Mouse (Mus musculus): ENCODE measurements around the gene Gna14. TPM values are rescaled to one million over a fixed set of nuclear protein-coding genes. Genes with fewer than 3 reads are reported as not detected.

Gene Gna14
- polyA plus RNA-seq (2012; rRNA removed), result 0.95 and 1.9 TPM in 2 replicates

DNA sequence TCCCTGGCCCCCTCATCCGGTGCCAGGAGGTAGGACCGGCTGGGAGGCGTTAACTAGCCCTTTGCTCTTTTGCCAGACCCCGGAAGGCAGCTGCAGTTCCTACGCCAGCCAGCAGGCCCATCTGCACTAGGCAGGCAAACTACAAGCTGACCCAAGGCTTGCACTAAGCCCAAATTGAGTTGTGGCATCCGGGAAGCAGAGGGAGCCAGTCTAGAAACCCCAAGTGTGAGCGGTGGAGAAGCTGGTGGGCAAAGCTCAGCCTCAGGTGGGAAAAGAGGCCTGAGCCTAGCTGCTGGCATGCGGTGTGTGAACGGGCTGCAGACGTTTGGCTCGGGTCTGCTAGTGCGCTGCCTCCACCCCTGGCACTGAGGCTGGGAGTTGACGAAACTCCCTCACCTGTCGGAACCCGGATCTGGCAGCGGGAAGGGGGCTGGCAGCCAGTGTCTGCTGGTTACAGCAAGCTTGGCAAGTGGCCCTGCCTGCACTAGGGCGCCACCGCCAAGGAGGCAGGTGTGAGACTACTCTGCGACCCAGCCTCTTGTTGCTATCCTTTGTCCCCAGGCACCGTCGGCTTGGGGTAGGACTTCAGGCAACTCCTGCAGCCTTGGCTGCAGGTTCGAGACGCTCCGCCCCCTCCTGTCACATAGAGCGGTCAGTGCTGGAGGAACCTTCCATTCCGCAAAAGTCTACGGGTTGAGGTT, at the start of gene Gna14:
Gene Gna14 (plus strand): TSS at position 232 of the 701 bp plus-strand sequence.
- WGBS, result under 1% methylated on average over 27 of the region's 27 CpGs

DNA sequence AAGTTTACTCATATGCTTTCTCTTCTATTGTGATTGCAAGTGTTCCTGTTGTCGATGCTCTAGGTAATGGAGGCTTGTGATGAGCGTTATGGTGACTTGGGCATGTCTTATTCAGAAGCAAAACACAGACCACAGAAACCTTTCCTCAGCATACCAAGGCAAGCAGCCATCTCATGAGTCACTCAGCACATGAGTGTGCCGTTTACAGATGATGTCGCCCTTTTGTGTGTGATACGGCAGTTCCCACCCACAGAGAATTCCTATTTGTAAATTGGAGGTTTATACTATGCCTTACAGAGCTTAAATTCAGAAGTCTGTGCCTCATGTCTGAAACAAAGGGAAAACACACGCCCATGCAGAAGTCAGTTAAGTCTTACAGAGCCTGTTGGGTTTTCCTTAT, 49.0 kb upstream of the Gna14 start:
- 68% methylated on average over 6 of the region's 6 CpGs for WGBS
- no peak for DNase-seq (ENCODE audit: low read depth, low spot score)

More for the DNA sequence above, at the start of gene Gna14:
- peak; percentile 52 for DNase-seq (ENCODE audit: low read depth, low spot score)

DNA sequence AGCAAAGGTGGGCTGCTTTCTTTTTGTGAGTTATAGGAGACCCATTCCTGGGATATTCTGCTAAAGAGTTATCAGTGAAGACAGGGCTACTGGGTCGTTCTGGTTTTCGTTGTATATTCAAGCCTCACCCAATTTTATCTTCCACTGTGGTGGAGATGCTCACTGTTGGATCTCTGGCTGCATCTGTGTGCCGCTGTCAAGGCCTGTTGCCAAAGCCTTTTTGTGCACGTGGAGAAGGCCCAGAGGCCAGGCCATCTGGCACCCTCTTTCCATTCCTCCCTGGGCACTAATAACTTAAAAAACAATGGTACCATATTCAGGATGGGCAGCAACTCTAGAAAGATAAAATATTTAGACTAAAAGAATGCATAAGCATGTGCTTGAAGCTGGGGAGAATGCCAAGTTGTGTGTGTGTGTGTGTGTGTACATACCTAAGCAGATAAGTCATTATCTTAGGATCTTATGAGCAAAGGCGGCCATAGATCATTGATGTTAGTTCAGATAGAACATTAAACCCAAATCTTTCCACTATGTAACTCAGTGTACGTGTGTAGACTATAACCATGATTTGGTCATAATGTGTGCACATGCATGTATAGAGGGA, 45.3 kb upstream of the Gna14 start:
- WGBS, result 83% methylated on average over 6 of the region's 6 CpGs
- DNase-seq (ENCODE audit: low read depth, low spot score), result no peak

DNA sequence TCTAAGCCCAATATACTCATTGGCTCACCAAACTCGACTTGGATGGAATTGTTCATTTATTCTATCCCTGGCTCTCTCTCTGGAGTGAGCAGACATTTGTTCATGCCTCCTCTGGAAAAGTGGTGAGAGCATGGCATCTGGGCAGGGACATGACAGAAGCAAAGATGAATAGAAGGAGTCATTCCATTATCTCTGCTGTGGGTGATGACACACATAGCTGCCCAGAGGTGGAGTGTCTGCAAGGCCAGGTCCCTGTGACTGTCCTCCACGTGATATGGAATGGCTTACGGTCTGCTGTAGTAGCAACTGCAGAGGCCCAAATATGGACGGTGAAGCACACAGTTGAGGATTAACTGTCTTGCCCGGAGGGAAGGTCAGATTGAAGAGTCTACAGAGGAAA, 41.2 kb upstream of the Gna14 start:
- DNase-seq (ENCODE audit: low read depth, low spot score), result no peak
- WGBS, result 82% methylated on average over 5 of the region's 5 CpGs

DNA sequence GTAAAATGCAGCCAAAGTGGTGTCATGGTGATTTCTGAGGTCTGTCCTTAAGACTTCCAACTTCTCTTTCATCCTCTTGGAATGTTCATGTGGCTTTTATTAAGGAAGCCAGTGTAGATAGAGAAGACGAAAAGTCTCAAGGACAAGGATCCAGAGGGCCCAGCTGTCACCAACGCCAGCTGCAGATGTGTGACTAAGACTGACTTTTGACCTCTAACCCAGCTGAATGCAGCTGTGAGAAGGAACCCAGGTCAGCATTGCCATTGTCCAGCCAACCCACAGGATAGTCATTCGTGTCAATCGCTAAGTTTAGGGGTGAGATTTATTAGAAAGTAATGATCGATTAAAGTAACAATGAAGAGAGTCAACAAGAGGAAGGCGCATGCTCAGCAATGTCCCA, 32.5 kb upstream of the Gna14 start:
- WGBS, result 60% methylated on average over 6 of the region's 6 CpGs
- no peak for DNase-seq (ENCODE audit: low read depth, low spot score)

DNA sequence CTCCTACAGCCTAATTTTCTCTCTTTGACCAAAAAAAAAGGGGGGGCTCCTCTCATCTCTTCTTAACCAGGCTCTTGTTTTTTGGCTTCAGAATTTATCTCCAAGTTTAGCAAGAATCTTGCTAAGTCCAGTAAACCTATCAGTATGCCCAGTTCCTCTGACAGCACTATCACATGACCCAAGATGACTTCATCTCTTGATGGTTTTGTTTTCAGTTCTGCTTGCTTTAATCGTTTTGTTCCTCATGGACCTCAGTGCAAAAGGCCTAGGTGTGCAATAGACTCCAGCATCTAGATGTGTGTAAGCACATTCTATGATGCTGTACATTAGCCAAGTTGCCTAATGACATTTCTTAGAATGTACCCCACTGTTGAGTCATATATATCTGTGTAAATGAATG, 27.8 kb upstream of the Gna14 start:
- 59% methylated on average over 1 of the region's 1 CpGs for WGBS
- DNase-seq (ENCODE audit: low read depth, low spot score), result no peak

DNA sequence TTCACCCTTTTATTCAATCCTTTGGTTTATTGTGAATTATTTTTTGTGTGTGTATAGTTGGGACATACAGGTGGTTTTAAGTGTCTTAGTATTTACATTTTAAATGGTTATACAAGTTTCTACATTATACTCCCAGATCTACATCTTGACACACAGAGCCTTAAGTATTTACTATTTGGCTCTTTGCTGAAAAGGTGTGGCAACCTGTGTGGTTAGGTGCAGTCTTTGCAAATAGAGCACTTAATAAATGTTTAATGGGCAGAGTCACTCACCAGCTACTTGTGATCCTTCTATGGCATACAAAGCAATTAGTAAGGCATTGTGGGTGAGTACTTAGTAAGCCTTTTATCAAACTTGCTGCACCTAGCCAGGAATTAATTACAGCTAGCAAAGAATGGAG, 24.3 kb upstream of the Gna14 start:
- no peak for DNase-seq (ENCODE audit: low read depth, low spot score)

DNA sequence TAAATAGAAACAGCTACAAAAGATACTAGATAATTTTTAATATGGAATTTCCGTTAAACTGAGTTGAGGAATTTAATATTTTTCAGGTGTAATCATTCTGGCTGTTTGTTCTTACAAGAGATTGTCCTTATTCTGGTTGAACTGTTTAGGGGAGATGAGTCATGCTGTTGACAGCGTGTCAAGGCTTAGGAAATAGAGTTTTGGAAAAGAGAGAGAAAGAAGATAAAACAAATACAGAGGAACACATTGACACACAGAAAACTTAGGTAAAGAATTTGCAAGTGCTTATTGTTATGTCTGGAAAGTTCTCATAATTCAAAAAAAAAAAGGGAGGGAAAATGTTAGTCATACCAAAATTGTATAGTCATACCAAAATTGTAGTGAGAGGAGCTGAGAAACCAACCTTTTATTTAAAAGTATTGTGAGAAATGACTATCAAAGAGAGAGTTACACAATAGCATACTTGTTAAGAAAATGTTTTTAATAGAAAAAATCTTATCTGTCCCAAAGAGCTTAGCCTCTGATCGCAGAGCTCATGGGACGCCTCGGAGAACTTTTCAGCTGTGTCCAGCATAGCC, 17.4 kb upstream of the Gna14 start:
- no peak for DNase-seq (ENCODE audit: low read depth, low spot score)
- WGBS, result 88% methylated on average over 5 of the region's 5 CpGs

DNA sequence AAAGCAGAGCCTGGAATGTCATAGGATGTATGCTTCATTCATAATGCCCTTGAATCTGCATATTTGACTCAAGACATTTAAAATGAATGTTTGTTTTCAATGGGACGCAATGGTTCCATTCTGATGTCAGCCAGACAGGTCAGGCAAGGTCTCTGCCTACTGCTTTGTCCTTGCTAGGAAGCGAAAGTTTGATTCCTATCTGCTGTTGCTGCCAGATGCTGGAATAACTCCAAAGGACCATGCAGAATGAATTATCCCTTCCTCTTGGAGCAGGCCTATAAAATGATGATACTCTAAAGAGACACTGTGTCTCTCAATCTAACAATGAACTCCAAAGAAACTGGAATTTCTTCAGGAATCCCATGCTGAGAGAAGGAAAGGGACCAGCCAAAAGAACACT, 10.0 kb upstream of the Gna14 start:
- no peak for DNase-seq (ENCODE audit: low read depth, low spot score)
- 74% methylated on average over 2 of the region's 2 CpGs for WGBS

DNA sequence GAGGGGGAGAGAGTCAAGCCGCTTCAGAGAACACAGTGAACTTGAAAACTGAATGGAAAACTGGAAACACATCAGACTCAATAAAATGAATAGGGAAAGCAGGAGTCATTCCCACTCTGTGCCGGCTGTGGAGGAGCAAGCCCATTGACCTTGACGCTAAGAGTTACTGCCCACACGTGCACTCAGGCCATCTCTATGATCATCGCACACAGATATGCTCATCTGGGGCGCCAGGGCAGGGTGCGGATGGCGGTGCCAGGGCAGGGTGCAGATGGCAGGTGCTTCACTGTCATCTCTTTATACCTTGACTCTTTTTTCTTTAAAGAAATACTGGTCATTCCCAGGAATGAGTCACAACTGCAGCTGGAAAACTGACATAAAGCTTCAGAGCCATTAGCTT, 4.2 kb upstream of the Gna14 start:
- DNase-seq (ENCODE audit: low read depth, low spot score), result no peak
- WGBS, result 57% methylated on average over 8 of the region's 8 CpGs

DNA sequence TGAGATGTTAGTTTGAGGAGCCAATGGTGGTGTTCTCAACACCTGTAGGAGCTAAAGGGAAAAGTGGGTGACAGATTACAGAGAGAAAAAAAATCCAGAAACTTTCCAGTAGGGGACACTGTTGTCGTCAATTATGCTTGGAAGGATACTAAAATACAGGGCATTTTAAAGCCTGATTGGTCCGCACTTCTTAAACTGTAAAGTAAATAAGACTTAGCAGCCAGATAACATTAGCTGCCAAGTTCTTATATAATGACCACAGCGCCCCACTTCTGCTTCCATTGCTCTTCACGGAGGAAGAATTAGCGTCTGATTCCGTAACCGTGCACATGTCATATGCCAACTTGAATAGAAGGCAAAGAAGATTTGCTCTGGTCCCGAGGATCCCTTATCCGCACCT, 683 bp upstream of the Gna14 start:
- 1% methylated on average over 9 of the region's 9 CpGs for WGBS
- DNase-seq (ENCODE audit: low read depth, low spot score), result peak; percentile 57

DNA sequence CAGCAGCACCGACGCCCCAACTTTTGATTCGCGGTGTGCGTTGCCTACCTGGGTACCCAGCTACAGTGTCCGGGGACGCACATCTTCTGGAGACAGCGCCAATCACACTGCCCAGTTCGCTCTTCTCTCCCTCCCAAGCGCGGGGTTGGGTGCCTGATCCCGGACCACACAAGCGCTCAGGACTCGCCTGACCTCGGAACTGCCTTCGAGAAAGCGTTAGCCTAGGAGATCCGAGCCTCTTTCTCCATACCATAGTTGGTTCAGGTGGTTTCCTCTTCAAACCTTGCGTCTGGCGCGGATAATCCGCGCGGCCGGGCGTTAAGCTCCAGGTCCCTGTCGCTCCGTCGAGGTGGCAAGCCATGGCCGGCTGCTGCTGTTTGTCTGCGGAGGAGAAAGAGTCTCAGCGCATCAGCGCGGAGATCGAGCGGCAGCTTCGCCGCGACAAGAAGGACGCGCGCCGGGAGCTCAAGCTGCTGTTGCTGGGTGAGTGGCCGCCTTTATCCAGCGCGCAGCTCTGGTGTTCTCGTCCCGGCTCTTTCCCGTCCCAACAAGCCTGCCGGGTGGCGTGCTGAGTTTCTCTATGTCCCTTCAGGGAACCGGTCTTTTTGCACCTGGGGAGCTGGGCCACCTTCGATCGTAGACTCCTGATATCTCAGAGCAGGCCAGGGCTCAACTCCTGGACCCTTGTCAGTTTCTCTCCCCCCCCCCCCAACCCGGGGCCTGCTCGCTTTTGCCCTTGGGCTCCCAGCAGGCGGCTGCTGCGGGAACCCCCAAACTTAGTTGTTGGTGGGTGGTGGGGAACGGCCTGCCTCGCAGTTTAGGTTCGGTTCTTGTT, 990 bp downstream of the Gna14 start:
- 8% methylated on average over 61 of the region's 61 CpGs for WGBS
- no peak for DNase-seq (ENCODE audit: low read depth, low spot score)

DNA sequence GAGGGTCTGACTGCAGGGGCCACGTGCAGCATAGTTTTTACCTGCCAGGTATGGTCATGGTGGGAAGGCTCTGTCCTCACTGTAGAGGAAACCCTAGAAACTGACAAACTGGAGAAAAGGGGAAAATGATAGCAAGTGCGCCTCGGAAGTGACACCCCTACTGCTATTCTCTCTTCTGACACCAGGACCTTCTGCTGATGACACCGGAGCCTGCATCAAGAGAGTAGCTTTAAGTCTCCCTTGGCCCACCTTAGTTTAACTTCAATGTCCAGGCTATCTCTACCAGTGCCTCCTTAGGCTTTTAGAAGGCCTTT, 1.6 kb downstream of the Gna14 start:
- DNase-seq (ENCODE audit: low read depth, low spot score), result no peak
- 64% methylated on average over 4 of the region's 4 CpGs for WGBS

DNA sequence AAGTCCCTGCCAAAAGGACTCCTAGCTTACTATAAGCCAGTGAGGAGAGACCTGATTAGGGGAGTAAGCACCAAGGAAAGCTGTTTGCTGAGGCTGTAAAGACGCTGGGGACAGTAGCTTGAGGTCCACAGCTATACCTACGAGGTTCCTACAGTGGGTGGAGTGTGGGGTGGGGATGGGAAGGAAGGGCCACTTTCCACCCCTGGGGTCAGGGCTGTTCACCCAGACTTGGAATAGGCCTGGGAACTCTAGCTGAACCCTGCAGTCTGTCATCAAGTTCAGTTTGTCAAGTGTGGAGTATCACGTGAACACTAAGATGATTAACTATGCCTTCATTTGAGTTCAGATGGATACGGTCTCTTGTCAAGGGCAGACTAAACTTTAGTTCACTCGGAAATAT, 2.3 kb downstream of the Gna14 start:
- no peak for DNase-seq (ENCODE audit: low read depth, low spot score)
- WGBS, result 47% methylated on average over 5 of the region's 5 CpGs

DNA sequence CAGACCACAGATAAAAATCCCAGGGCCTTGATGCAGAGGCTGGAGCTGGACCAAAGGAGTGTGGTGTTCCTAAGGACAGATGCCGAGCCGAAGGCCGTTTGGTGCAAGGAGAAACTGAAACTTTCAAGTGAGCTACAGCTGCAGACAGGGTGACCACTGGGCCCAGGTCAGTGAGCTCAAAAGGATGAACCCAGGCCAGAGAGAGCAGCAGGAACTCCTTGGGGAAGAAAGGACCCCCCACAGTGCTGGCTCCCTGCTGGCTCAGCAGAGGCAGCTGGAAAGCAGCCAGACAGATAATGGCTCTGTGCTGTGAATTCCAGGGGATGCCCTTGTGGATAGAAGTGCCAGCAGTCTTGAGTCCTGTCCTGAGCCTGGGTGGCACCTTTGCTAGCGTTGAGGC, 3.7 kb downstream of the Gna14 start:
- 58% methylated on average over 4 of the region's 4 CpGs for WGBS
- DNase-seq (ENCODE audit: low read depth, low spot score), result no peak

DNA sequence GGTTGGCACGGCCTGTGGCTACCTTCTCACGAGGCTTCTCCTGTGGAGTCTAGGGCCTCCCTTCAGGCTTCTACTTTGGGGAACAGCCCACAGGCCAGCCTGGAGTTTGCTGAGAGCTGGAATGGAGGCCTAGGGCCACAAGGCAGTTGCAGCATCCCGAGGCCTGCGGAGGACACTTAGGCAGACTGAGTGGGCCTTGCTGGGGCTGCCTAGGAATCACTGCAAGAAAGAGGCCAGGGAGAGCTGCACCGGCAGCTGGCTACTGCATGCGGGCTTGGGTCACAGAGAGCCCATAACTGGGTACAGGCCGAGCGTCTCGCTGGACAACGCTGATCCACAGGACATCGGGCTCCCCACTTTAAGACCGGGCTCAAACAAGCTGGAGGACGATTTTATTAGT, 4.3 kb downstream of the Gna14 start:
- WGBS, result 44% methylated on average over 13 of the region's 13 CpGs
- DNase-seq (ENCODE audit: low read depth, low spot score), result no peak

DNA sequence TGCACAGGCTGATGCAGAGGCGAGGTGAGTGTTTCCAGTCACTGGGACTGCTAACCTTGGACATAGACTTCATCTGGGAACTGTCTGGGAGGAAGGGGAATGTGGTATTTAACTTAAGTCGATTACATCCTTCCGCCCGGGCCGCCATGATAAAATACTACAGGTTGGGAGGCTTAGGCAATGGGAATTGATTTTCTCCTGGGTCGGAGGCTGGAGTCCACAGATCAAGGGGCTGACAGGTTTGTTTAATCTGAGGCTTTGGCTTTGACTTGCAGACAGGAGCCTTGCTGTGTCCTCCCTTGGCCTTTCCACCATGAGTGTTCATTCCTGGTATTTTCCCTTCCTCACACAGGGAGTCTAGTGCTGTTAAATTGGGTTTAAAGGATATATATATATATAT, 5.8 kb downstream of the Gna14 start:
- 92% methylated on average over 6 of the region's 6 CpGs for WGBS
- DNase-seq (ENCODE audit: low read depth, low spot score), result no peak

DNA sequence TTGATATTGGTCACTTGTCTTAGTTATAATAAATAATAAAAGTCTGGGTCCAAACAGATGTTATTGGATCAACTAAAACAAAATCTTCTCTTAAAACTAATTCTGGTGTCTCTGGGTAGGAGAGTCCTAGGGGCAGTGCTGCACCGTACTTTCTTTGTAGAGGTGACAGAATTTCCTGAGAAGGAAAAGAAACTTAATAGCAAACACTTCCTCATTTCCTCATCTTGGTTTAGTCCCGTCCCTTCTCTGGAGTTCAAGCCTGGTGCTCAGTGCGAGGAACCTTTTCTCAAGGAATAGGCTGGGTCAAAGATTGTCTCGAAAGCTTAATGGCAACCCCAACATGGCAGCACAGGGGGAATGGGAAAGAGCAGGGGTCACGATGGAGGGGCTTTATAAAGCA, 7.8 kb downstream of the Gna14 start:
- DNase-seq (ENCODE audit: low read depth, low spot score), result no peak
- WGBS, result 75% methylated on average over 5 of the region's 5 CpGs

DNA sequence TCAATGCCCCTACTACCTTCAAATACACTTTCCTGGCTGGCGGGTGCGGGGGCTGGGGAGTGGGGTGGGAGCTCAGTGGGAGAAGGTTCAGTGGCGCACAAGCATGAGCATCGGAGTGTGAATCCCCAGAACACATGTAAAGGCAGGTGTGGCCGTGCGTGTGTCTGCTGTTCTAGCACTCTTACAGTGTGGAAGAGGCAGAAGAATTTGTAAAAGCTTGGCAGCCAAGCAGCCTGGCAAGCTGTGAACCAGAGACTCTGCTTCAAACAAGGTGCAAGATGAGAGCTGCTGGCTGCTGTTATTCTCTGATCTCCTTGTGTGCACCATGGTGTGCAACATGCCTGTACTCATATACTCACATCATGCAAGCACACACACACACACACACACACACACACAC, 11.1 kb downstream of the Gna14 start:
- no peak for DNase-seq (ENCODE audit: low read depth, low spot score)
- WGBS, result 92% methylated on average over 6 of the region's 6 CpGs

DNA sequence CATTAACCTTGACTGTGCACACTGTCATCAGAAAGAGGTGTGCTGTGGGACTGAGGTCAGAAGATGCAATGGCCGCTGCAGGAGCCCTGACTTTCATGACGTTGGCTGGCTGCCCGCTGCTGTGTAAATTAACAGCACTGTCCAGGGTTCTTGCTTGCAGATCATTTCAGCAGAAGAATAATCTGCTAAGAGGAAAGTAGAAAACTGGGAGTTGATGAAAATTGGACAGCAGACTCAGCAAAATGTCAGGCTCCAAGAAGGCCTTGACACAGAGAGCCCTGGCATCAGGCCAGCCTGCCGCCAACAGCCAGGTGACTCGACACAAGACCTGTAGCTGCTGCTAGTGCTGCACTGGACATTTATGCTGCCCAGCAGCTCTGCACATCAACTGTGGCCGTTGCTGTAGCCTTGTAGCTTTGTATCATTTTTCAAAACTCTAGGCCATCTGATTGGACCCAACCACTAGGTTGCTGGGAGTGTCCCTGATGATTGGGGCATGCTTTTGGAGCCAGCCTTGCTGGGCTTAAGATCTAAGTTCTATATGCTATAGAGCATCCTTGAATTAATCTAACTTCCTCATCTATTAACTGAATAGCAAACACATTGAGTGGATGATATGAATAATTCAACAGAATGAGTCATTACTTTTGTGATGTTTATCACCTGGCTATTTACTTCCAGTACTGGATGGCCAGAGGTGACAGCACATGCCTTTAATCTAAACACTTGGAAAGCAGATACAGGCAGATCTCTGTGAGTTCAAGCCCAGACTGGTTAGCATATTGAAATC, 12.5 kb downstream of the Gna14 start:
- 44% methylated on average over 6 of the region's 6 CpGs for WGBS
- DNase-seq (ENCODE audit: low read depth, low spot score), result no peak

Measured in large intestine, adult 2 months (tissue).